Mouse (Mus musculus): ENCODE results near the gene Acrbp.
A peak's percentile ranks its signal among the peaks of the same experiment; 100 is the strongest.

Acrbp gene

GRCm38 (mm10) chr6:125071170-125071895, 21.8 kb downstream of the Acrbp start:
- no peak for DNase-seq (ENCODE audit: low spot score in 2 of 2)

- DNase-seq (ENCODE audit: low spot score in 2 of 2): peak in 1 of 2 experiments; percentile 41
These were observed 22.4 kb downstream of the Acrbp start for GRCm38 (mm10) chr6:125071896-125072279.

- no peak for DNase-seq (ENCODE audit: low spot score in 2 of 2)
These were observed 24.3 kb downstream of the Acrbp start for GRCm38 (mm10) chr6:125073825-125074224.

- DNase-seq (ENCODE audit: low spot score in 2 of 2): no peak
These were observed 31.9 kb downstream of the Acrbp start for GRCm38 (mm10) chr6:125081394-125081793.

GRCm38 (mm10) chr6:125081797-125082560, 32.5 kb downstream of the Acrbp start:
- peak in 1 of 2 experiments; percentile 82 for DNase-seq (ENCODE audit: low spot score in 2 of 2)

GRCm38 (mm10) chr6:125082801-125083386, 33.4 kb downstream of the Acrbp start:
- no peak for DNase-seq (ENCODE audit: low spot score in 2 of 2)

- peak in 1 of 2 experiments; percentile 82 for DNase-seq (ENCODE audit: low spot score in 2 of 2)
These were observed 34.9 kb downstream of the Acrbp start for GRCm38 (mm10) chr6:125084424-125084823.

GRCm38 (mm10) chr6:125087937-125088336, 38.4 kb downstream of the Acrbp start:
- no peak for DNase-seq (ENCODE audit: low spot score in 2 of 2)

- DNase-seq (ENCODE audit: low spot score in 2 of 2): peak; percentile 69 to 73
These were observed 39.3 kb downstream of the Acrbp start for GRCm38 (mm10) chr6:125088561-125089321.

GRCm38 (mm10) chr6:125089521-125090321, 40.2 kb downstream of the Acrbp start:
- DNase-seq (ENCODE audit: low spot score in 2 of 2): peak; percentile 77 to 90

- no peak for DNase-seq (ENCODE audit: low spot score in 2 of 2)
These were observed 41.0 kb downstream of the Acrbp start for GRCm38 (mm10) chr6:125090341-125091085.

GRCm38 (mm10) chr6:125092372-125092771, 42.9 kb downstream of the Acrbp start:
- no peak for DNase-seq (ENCODE audit: low spot score in 2 of 2)

GRCm38 (mm10) chr6:125094843-125095242, 45.4 kb downstream of the Acrbp start:
- no peak for DNase-seq (ENCODE audit: low spot score in 2 of 2)

- peak; percentile 79 to 94 for DNase-seq (ENCODE audit: low spot score in 2 of 2)
These were observed 46.1 kb downstream of the Acrbp start, which contains the start of gene Chd4 for GRCm38 (mm10) chr6:125095391-125096278. Gene Chd4, plus strand, starts transcription at chr6:125095981.

- DNase-seq (ENCODE audit: low spot score in 2 of 2): no peak
These were observed 46.7 kb downstream of the Acrbp start for GRCm38 (mm10) chr6:125096279-125096596.

- DNase-seq (ENCODE audit: low spot score in 2 of 2): no peak
These were observed 47.3 kb downstream of the Acrbp start for GRCm38 (mm10) chr6:125096597-125097345.

GRCm38 (mm10) chr6:125097346-125097689, 47.8 kb downstream of the Acrbp start:
- peak in 1 of 2 experiments; percentile 49 for DNase-seq (ENCODE audit: low spot score in 2 of 2)

GRCm38 (mm10) chr6:125097951-125098350, 48.5 kb downstream of the Acrbp start:
- DNase-seq (ENCODE audit: low spot score in 2 of 2): no peak

- DNase-seq (ENCODE audit: low spot score in 2 of 2): no peak
These were observed 49.0 kb downstream of the Acrbp start for GRCm38 (mm10) chr6:125098513-125098912.

All from left cerebral cortex, adult 9 months (tissue).